Mouse (Mus musculus) limb, embryonic 14.5 days (tissue): Measurements from ENCODE around the gene Pusl1. TPM values are rescaled to one million over a fixed set of nuclear protein-coding genes. Genes with fewer than 3 reads are reported as not detected.

Experiments
- ATAC-seq: fragments of 200-750 bp; cut with Nextera tagmentation; 2 replicates; pipeline ENCODE4 v1.8.0; 2017; ENCODE audit warnings: low read depth, moderate number of reproducible peaks, moderate TSS enrichment; ENCODE audit not compliant: low FRiP score
- DNase-seq: peaks from one replicate; pipeline ENCODE4 v3.0.0-alpha.2; 2015; ENCODE audit warnings: low spot score
- H3K27ac ChIP-seq: fragments of 300-500 bp; sonication (generic); replicated peaks from 2 replicates; pipeline ENCODE4 v1.5.1; 2014; ENCODE audit warnings: low read depth, mild to moderate bottlenecking, low read length, moderate library complexity, mixed read lengths
- H3K27me3 ChIP-seq: fragments of 300-500 bp; sonication (generic); 2 replicates; pipeline ENCODE4 v1.6.1; 2014; ENCODE audit warnings: low read length, mixed read lengths; ENCODE audit not compliant: control insufficient read depth, insufficient read depth
- H3K36me3 ChIP-seq: fragments of 300-500 bp; sonication (generic); 2 replicates; pipeline ENCODE4 v1.6.1; 2014; ENCODE audit warnings: mild to moderate bottlenecking, low read length, moderate library complexity, mixed read lengths; ENCODE audit not compliant: control insufficient read depth, insufficient read depth
- H3K4me1 ChIP-seq: fragments of 300-500 bp; sonication (generic); 2 replicates; pipeline ENCODE4 v1.6.1; 2014; ENCODE audit warnings: antibody characterized with exemption, low read length, mixed read lengths; ENCODE audit not compliant: control insufficient read depth, insufficient read depth
- H3K4me2 ChIP-seq: fragments of 300-500 bp; sonication (generic); replicated peaks from 2 replicates; pipeline ENCODE4 v1.6.1; 2014; ENCODE audit warnings: low read depth, mild to moderate bottlenecking, low read length, moderate library complexity; ENCODE audit not compliant: severe bottlenecking
- H3K4me3 ChIP-seq: fragments of 300-500 bp; sonication (generic); replicated peaks from 2 replicates; pipeline ENCODE4 v1.5.1; 2014; ENCODE audit warnings: low read length
- H3K9ac ChIP-seq: fragments of 300-500 bp; sonication (generic); 2 replicates; pipeline ENCODE4 v1.6.1; 2014; ENCODE audit warnings: mild to moderate bottlenecking, low read depth, low read length, moderate library complexity; ENCODE audit not compliant: severe bottlenecking
- H3K9me3 ChIP-seq: fragments of 300-500 bp; sonication (generic); 2 replicates; pipeline ENCODE4 v1.6.1; 2016; ENCODE audit warnings: low read length; ENCODE audit not compliant: control insufficient read depth
- POLR2A ChIP-seq: fragments of 200-500 bp; IDR thresholded peaks from 2 replicates; pipeline ENCODE4 v1.8.0; 2012; ENCODE audit warnings: inconsistent platforms, mild to moderate bottlenecking, moderate library complexity, borderline replicate concordance; ENCODE audit not compliant: insufficient read depth, insufficient read length; ENCODE audit errors: extremely low read depth
- WGBS: fragments of 180-500 bp; shearing (Covaris S2); extraction: QIAGEN DNeasy Blood & Tissue Kit; methylation state at CpG from one replicate; pipeline ENCODE4 v1.1.7; 2014; 5-methylcytosine and 5-hydroxymethylcytosine counted together
- polyA plus RNA-seq, 2 experiments: library from polyadenylated mRNA; depleted of rRNA in 1 of 2; stranded (reverse) in 1 of 2; unstranded in 1 of 2; fragments of >200 nt; fragmentation: Nextera tagmentation in 1 of 2; extraction: Ambion mirVana in 1 of 2; gene quantifications; 2 replicates each; pipeline versions ENCODE4 v1.2.1 to v1.2.3; 2012 to 2014

The Pusl1 gene
- polyA plus RNA-seq, 2 experiments = 57.2 to 95.7 TPM

- H3K9me3 ChIP-seq = no peaks in the 10 kb centered on the region
- H3K9ac ChIP-seq = no peak overlapping the region
- H3K4me3 ChIP-seq = no peak overlapping the region
- DNase-seq = no peak
- TF ChIP-seq POLR2A = no peak
- H3K4me1 ChIP-seq = no peaks in the 10 kb centered on the region
- no peaks in the 10 kb centered on the region for H3K27me3 ChIP-seq
- no peak for ATAC-seq
- no peak overlapping the region for H3K27ac ChIP-seq
- no peak overlapping the region for H3K4me2 ChIP-seq
- 82% methylated on average over 3 of the region's 3 CpGs for WGBS
- peaks cover 53% of the 10 kb centered on the region for H3K36me3 ChIP-seq
Measured at GRCm38 (mm10) chr4:155856881-155857280, 34.7 kb downstream of the Pusl1 start.

- Histone ChIP-seq H3K36me3 (peaks cover 49% of the 10 kb centered on the region), H3K4me1 (no peaks in the 10 kb centered on the region), H3K9me3 (no peaks in the 10 kb centered on the region), H3K27me3 (no peaks in the 10 kb centered on the region), H3K4me2 (no peak overlapping the region), H3K4me3 (no peak overlapping the region), H3K9ac (no peak overlapping the region), H3K27ac (no peak overlapping the region)
- no peak for TF ChIP-seq POLR2A
- WGBS = 93% methylated on average over 12 of the region's 12 CpGs
- ATAC-seq (no peak), DNase-seq (no peak)
Measured at GRCm38 (mm10) chr4:155856071-155856470, 35.5 kb downstream of the Pusl1 start.

- WGBS = 95% methylated on average over 11 of the region's 12 CpGs
- peaks cover 44% of the 10 kb centered on the region for H3K36me3 ChIP-seq
- H3K27ac ChIP-seq = no peak overlapping the region
- no peaks in the 10 kb centered on the region for H3K9me3 ChIP-seq
- no peak for ATAC-seq
- TF ChIP-seq POLR2A = no peak
- no peaks in the 10 kb centered on the region for H3K4me1 ChIP-seq
- H3K4me2 ChIP-seq = no peak overlapping the region
- H3K9ac ChIP-seq = no peak overlapping the region
- no peak overlapping the region for H3K4me3 ChIP-seq
- no peaks in the 10 kb centered on the region for H3K27me3 ChIP-seq
- no peak for DNase-seq
Measured at GRCm38 (mm10) chr4:155854991-155855390, 36.6 kb downstream of the Pusl1 start.

GRCm38 (mm10) chr4:155853421-155853820 is 38.2 kb downstream of the Pusl1 start:
- no peak overlapping the region for H3K9ac ChIP-seq
- no peak for DNase-seq
- 90% methylated on average over 9 of the region's 9 CpGs for WGBS
- no peaks in the 10 kb centered on the region for H3K27me3 ChIP-seq
- H3K36me3 ChIP-seq = peaks cover 39% of the 10 kb centered on the region
- no peaks in the 10 kb centered on the region for H3K9me3 ChIP-seq
- H3K4me2 ChIP-seq = no peak overlapping the region
- H3K4me3 ChIP-seq = no peak overlapping the region
- ATAC-seq = no peak
- H3K27ac ChIP-seq = no peak overlapping the region
- no peak for TF ChIP-seq POLR2A
- H3K4me1 ChIP-seq = peaks cover 6% of the 10 kb centered on the region; the same call in 1 of the 2 replicates

- Histone ChIP-seq H3K9me3 (no peaks in the 10 kb centered on the region), H3K4me2 (no peak overlapping the region), H3K36me3 (peaks cover 26% of the 10 kb centered on the region), H3K4me1 (peaks cover 12% of the 10 kb centered on the region; the same call in 1 of the 2 replicates), H3K4me3 (no peak overlapping the region), H3K27ac (no peak overlapping the region), H3K27me3 (no peaks in the 10 kb centered on the region), H3K9ac (no peak overlapping the region)
- 75% methylated on average over 2 of the region's 2 CpGs for WGBS
- no peak for DNase-seq
- no peak for ATAC-seq
- TF ChIP-seq POLR2A = no peak
Measured at GRCm38 (mm10) chr4:155851951-155852411, 39.6 kb downstream of the Pusl1 start.

GRCm38 (mm10) chr4:155851368-155851767 is 40.2 kb downstream of the Pusl1 start:
- no peak for TF ChIP-seq POLR2A
- H3K4me1 ChIP-seq = peaks cover 12% of the 10 kb centered on the region; the same call in 1 of the 2 replicates
- H3K27ac ChIP-seq = no peak overlapping the region
- ATAC-seq = no peak
- no peak overlapping the region for H3K9ac ChIP-seq
- no peak overlapping the region for H3K4me2 ChIP-seq
- no peak overlapping the region for H3K4me3 ChIP-seq
- H3K36me3 ChIP-seq = peaks cover 20% of the 10 kb centered on the region
- no peak for DNase-seq
- no peaks in the 10 kb centered on the region for H3K9me3 ChIP-seq
- H3K27me3 ChIP-seq = no peaks in the 10 kb centered on the region
- 88% methylated on average over 3 of the region's 3 CpGs for WGBS
